Mouse (Mus musculus) forelimb bud, embryonic 11.5 days (tissue): ENCODE results near the gene Cst13.
"Not testable (repeated sequence)": the region's sequence is repeated elsewhere in the genome, so short reads cannot be mapped to it uniquely, and the experiment has no call there.

Experiments used
- DNase-seq: peaks from one replicate; pipeline ENCODE4 v3.0.0-alpha.2; 2012; ENCODE audit warnings: low read depth, low spot score

The Cst13 gene

DNA sequence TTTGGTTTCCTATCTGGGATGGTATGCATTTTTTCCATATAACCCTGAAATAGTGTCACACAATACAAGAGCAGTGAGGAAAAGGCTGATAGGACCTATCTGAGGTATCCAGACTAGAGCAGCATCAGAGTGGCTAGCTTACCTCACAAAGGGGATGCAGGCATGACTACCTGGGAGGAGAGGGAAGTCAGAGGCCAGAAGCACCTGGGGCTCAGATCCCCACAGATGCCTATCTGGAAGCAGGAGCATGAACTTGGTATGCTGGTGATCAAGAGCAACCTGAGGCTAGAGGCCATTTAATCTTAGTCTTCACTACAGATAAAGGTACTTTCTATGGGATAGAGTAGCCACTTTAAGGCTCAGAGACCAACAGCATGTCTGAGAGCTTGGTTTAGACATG is at the start of gene Cst13:
Cst13 (plus strand) TSS at position 173 of the 400 bp plus-strand sequence.
- DNase-seq: no peak

DNA sequence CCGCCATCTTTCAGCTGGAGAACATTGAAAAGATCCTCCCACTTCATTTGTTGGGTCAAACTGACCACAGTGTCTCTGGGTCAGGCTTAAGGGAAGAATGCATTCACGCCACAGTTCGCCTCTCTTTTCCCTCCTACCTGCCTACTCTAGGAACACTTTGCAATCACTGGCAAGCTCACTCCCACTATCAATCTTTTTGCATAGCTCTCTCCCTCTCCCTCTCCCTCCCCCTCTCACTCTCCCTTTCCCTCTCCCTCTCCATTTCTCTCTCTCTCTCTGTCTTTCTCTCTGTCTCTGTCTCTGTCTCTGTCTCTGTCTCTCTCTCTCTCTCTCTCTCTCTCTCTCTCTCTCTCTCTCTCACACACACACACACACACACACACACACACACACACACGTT is 48.5 kb upstream of the Cst13 start, which contains the start of gene Cst11:
Cst11 (minus strand) TSS at position 101 of the 400 bp plus-strand sequence.
- not testable (repeated sequence) for DNase-seq

DNA sequence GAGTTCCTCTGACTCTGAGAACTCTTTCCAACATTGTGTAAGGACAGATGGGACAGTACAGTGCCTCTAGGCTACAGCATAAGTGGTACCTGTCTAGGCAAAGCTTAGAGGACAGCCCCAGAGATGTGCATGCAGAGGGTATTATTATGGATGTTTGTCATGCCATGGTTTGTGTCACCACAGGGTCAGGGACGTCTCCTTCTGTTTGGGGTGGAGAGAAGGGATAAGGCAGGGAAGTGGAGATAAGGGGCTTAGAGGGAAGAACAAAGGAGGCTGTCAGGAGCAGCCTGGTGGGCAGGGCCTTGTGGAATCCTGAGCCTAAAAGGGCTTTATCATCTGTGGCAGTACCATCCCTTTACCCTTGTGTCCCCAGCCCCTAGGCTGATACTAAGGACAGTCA is 38.2 kb upstream of the Cst13 start, which contains the start of gene 8030411F24Rik:
8030411F24Rik (plus strand) TSS at position 301 of the 400 bp plus-strand sequence.
- DNase-seq: no peak

DNA sequence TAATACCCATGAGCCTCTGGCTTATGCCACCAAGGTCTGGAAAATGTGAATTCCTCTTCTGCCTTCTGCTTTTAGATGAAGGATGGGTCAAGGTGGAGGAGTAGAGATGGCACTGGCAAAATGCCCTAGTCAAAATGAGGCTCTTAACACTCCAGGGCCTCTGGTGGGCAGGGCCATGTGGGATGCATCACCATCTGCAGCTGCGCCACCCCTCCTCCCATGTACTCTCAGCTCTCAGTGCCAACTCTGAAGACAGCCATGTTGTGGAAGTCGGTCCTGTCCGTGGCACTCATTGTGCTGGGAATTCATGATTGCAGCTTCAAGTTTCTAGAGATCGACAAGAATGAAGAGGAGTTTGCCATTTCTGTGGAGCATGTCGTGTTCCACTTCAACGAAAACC is 30.7 kb upstream of the Cst13 start, which contains the start of gene Cst12:
Cst12 (plus strand) TSS at position 220 of the 400 bp plus-strand sequence.
- no peak for DNase-seq

DNA sequence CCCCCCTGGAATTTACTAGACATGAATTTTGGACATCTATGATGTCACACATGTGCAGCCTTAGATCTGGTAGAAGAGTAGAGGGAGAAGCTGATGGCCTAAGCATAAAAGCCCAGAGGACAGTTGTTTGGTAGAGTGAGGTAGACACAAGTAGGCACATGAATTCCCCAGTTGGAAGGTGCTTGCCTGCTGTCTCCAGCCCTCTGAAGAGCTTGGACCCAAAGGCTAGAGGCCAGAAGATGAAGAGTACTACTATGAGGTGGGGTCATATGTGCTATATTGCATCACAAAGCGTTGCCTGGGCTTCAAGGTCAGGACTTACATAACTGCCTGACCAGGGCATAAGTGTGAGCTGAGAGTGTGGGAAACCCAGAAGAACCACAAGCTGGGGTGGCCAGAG is 21.4 kb upstream of the Cst13 start, which contains the start of gene Cst8:
Cst8 (plus strand) TSS at position 301 of the 400 bp plus-strand sequence.
- no peak for DNase-seq

DNA sequence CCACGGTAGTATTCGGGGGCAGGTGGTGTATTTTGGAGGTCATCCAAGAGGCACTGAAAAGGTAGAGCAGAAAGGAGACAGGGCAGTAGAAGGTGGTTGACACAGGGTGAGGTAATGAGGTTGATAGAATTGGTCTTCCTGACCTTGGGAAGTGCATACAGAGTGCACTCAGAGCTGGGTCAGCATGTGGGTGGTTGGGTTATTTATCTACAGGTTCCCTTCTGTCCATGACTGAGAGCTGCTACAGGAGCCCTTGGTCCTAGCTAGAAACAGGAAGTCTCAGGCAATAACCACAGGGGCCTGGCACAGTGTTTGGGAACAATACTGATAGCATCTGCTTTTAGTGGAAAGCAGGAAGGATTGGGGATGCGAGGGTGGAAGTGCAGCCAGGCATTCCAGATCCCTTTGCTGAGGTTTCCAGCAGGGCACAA is 18.4 kb upstream of the Cst13 start:
- DNase-seq: no peak

DNA sequence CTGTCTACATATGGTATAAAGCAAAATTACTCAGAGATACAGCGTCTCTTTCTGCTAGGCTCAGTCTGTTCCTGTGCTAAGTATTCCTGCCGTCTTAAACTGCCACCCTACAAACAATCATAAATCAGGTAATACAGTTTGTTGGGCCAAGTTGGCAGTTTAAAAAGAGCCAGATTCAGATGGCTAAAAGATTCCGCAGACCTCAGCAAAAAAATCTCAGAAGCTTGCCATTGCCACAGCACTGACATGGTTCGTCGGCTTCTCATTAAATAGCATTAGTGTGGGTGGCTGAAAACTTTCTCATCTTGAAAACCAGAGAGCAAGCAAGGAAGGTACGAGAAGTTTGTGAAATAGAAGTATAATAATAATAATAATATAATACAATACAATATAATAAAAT is 13.2 kb upstream of the Cst13 start:
- DNase-seq: no peak

DNA sequence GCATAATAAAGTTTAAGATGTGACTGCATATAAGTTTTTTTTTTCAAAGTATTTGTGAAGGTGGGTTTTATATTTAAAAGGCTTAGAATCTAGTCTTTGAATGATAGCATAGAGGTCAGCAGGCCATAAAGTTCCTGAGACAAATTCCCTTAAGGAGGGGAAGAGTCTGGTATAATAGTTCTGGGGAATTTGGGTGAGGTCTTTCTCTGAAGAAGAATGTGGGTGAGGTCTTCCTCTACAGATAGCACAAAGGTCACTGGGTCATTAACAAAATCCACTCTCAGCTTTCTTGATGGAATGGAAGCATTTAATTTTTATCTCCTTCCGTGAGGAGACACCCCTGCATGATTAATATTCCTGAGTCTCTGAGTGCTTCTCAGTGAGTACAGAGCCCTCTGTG is 6.1 kb downstream of the Cst13 start:
- DNase-seq: no peak

DNA sequence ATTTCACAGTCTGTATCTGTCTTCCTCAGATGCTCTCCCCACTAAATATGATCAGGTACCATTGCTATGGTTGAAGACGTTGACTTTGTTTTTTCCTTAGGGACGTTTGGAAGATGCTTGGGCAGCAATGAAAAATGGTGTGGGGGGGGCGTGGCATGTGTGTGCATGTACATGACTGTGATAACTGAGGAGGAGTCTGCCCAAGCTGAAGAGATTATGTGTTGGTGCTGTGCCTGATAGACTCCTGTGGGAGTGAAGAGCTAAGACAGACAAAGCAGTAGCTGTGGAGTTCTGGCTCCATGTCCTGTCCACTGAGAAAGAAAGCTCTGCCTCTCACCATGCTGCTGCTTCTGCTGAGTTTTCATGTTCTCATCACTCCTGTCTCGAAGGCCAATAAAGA is 15.0 kb downstream of the Cst13 start, which contains the start of gene Cst9:
Cst9 (plus strand) TSS at position 236 of the 400 bp plus-strand sequence.
- no peak for DNase-seq

DNA sequence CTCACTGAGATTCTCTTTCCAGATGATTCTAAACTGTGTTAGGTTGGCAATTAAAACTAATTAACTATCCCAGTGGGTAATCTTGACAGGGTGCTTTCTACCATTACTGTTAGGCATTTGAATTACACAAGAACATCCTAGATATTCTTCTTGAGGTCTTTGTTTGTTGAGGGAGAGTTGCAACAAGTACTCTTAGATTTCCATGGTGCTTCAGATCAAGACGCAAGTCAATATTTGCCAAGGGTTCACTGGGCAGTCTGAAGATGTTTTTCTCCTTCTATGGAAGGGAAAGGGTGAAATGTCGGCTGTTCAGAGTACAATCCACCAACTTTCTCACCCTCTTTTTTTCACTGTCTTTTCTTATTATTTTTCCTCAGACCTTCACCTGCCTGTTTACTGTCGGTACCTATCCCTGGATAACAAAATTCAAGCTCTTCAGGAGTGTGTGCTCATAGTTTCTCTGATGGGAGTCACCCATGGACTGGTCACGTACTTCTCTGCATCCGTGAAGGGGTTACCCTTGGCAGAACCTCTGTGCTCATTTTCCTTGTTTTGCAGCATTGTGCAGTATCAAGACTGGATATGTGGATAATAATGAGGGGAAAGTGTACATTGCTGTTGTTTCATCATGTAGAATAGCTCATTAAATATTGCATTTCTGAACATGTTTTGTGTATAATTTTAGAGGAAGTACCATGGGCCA is 18.3 kb downstream of the Cst13 start:
- no peak for DNase-seq

DNA sequence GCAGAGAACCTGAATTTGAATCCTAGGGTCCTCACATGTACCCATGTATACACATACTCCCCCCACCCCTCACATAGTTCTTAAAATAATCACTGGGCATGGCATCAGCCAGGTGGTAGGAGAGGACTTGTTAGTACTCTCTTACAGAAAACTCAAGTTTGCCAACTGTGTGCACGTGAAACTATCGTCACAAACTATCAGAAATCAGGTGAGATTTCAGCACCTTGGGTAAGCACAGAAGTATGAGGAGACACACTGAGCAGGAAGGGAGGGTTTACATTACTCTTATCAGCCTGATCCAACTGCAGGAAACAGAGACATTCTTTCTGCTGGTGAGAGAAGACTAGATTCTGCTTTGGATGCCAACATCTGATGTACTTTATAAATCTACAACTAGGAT is 19.3 kb downstream of the Cst13 start:
- no peak for DNase-seq

DNA sequence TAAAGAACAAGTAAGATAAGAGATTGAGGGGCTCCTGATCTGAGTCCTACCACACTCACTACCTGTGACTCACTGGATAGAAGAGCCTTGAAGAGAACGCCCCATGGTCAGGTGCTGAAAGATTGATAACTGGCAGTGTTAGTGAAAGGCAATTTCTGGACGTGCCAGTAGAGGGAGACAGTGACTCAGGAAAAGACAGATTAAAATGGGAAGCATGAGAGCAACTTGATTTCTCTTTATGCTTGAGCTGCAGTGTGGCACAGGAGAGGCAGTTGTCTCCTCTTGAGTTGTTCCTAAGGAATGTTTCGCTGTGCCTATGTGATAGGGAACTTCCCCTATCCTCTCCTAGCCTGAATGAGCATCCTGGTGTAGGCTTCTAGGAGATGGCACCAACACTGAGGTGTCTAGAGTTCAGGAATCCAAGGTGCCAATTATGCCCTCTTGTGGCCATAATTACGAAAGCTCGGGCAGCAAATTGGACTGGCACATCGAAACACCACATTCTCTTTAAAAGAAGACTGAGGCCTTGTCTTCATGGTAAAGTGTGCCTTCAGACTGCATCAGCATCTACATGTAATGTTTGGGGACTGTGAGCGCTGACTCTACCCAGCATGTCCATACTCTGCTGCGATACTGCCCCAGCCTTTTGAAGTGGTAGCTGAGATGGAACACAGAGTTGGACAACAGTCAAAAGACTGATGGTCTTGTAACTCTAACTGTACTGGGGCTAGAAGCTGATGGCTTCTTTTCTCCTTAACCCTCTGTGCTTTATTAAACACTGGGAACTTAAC is 31.4 kb downstream of the Cst13 start:
- DNase-seq: peak; percentile 62

DNA sequence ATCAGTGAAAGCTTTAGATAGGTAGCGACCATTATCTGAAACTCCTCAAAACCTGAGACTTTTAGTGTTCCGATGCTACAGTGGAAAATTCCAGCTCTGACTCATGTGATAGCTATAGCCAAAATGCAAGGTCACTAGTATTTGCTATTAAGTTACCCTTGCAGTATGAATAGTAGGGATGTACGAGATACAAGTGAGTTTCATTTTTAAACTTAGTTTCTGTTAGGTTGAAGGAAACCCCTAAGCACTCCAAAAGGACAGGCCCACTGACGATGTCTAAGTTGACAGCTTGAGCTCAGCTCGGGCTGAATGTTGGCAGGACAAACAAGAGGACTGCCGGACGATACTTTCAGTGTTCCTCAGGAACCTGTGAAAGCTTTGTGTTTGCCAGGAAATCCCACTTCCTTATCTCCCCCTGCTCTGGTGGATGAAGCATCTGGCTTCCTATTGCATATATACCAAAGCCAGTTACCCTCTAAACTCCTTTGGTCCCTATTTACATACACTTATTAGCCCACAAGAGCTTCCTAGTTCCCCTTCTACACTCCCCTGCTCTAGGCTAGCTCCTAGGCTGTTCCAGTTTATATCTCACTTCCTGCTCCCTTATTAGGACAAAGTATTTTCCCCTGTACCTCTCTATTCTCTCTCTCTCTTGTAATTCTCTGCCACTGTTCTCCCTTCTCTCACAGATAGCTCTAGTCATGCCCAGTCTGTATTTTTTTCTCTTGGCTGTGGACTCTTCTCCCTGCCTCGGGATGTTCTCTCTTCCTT is 36.9 kb downstream of the Cst13 start:
- no peak for DNase-seq

DNA sequence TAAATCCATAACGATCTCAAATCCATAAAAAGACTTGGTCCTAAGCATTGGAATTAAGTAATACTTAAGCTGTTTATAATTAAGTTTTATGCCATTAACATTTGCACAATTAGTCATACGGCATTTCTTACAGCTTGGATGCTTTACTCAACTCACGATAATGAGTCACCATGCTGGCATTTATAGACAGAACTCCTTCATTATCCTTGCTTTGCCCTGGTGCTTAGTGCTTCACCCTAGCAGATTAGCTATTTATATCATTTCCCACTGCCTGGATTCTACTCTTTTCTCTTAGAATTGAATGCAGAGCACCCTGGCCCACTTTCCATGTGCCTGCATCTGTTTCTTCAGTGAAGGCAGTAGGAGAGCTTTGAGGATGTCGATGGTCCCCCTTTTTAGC is 37.6 kb downstream of the Cst13 start:
- no peak for DNase-seq

DNA sequence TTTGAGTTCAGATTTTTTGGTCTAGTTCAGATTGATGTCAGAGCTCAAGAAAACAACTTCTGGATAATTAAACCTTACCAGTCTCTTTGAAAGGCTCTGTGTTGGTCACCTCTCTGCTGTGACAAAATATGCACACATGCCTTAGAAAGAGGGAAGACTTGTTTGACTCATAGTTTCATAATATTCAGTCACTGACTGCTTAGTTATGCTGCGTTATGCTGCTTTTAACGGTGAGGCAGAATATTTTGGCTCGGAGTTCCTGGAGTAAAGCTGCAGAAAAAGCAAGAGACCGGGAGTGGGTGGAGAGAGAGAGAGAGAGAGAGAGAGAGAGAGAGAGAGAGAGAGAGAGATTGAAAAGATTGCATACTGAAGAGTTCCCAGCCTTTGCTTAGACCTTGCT is 41.1 kb downstream of the Cst13 start:
- DNase-seq: no peak

DNA sequence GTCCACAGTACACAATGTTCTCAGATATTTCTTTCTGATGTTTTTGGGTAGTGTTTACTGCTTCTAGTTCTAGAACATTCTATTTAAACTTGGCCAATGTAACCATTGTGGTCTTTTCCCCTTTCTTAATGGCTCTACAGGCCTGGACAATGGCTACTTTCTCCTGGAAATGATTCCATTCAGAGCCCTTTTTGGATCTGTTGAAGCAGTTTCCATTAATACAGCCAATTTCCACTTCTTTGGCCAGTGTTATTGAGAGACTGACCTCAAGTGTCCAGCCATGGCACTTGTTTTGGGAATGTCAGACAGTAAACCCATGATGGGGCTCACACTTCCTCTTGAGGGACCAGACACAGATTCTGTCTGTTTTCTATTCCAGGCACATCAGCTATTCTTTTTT is 41.8 kb downstream of the Cst13 start:
- DNase-seq: no peak

DNA sequence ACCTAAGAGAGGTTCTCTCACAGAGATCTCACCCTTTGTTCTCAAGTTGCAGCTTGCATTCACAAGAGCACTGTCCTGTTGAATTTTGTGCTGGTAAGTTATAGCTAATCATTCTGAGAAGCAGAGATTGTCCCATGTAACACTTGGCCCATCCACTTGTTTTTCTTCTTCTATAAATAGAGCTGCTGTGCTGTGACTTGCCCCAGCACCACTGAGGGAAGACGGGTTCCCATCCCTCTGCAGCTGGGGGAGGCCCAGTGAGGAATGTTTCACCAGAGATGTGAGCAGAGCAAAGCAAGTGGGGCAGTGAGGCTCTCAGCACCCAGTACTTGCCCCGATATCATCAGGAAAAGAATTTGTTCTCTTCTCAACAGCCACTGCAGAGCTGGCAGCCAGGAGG is 45.1 kb downstream of the Cst13 start, which contains the start of gene 9230104L09Rik:
9230104L09Rik (minus strand) TSS at position 73 of the 400 bp plus-strand sequence.
- no peak for DNase-seq

DNA sequence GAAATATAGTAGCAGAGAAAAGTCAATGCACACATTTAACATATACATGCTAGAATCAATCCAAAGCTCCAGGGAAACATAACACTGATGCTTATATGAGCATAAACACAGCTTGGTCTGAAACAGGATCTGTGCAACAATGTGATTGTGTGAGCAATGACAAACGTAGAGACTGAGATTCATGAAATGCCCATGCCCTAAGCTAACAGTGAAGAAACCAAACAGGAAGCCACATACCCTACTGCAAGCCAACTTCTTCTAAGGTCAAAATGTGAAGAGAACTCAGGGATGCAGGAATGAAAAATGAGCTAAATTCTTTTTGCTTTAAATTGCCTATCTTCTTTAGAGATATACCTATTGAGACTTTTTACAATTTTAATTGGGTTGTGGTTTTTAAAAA is 49.1 kb downstream of the Cst13 start:
- DNase-seq: no peak

DNA sequence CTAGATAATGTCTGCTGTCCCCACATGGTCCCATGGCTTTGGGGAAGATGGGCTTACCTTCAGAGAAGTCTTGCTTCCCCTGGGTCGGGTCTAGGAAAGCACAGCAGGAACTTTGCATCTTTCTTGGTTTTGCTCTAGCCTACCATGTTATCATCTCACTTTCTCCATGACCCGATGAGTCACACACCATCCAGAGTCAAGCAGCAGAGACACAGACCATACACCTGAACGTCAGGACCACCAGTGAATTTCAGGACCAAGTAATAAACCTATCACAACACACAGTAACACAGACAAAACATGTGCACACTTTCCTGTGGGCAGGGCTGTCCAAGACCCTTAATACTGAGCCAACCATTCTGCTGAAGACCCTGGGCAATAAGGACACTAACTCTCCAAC is 50.6 kb downstream of the Cst13 start:
- no peak for DNase-seq

DNA sequence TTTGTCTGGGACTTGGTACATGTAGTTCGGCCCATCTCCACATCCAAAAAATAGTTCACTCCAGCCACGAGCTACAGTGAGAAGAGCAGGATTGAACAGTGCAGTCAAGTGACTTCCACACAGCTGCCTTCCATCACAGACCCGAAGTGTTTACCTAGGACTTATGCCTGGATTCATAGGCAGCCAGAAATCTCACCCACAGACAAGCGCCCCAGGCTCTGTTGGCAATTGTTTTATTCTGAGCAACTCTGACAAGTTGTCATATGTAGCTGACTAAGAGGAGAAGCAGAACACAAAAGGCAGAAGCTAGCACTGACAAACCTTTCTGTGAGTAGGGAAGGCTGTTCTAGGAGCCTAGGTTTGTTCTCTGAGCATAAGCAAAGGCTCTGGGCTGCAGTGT is 53.0 kb downstream of the Cst13 start:
- no peak for DNase-seq

DNA sequence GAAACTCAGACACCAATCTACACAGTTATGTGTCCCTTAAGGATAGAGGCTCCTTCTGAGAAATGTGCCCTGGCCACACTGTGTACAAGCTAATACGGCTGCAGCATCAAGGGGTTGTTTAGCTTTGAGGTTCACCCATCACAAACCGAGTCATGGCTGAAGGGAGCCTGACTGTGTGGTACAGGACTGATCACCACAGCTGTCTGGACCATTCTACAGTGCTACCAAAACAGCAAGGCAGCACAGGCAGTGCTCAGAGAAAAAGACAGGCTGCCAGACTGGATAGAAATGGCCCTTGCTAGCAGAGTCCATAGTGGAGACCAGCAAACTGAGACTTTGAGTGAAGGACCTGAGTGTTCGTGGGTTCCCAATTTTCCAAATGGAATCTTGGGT is 54.3 kb downstream of the Cst13 start:
- DNase-seq: no peak
